Mouse (Mus musculus) limb, embryonic 10.5 days (tissue): Measurements from ENCODE around the gene 1500011B03Rik. TPM values are rescaled to one million over a fixed set of nuclear protein-coding genes. Genes with fewer than 3 reads are reported as not detected.

ENCODE experiments used
- DNase-seq: peaks from one replicate; pipeline ENCODE4 v3.0.0-alpha.2; 2017; ENCODE audit warnings: low spot score
- H3K27ac ChIP-seq: fragments of 300-500 bp; sonication (generic); 2 replicates; pipeline ENCODE4 v1.5.1; 2016; ENCODE audit warnings: mild to moderate bottlenecking
- H3K27me3 ChIP-seq: fragments of 300-500 bp; sonication (generic); 2 replicates; pipeline ENCODE4 v1.6.1; 2016; ENCODE audit warnings: low read depth, mild to moderate bottlenecking; ENCODE audit not compliant: poor library complexity, severe bottlenecking
- H3K36me3 ChIP-seq: fragments of 300-500 bp; sonication (generic); 2 replicates; pipeline ENCODE4 v1.6.1; 2016; ENCODE audit warnings: mild to moderate bottlenecking, moderate library complexity
- H3K4me1 ChIP-seq: fragments of 300-500 bp; sonication (generic); 2 replicates; pipeline ENCODE4 v1.6.1; 2016
- H3K4me3 ChIP-seq: fragments of 300-500 bp; sonication (generic); 2 replicates; pipeline ENCODE4 v1.5.1; 2016; ENCODE audit warnings: mild to moderate bottlenecking, moderate library complexity
- H3K9me3 ChIP-seq: fragments of 300-500 bp; sonication (generic); replicated peaks from 2 replicates; pipeline ENCODE4 v1.6.1; 2016; ENCODE audit warnings: mild to moderate bottlenecking
- WGBS: fragments of 180-500 bp; shearing (Covaris S2); methylation state at CpG from one replicate; pipeline ENCODE4 v1.1.7; 2016; 5-methylcytosine and 5-hydroxymethylcytosine counted together
- polyA plus RNA-seq: library from polyadenylated mRNA; unstranded; fragments of >200 nt; fragmentation: Nextera tagmentation; extraction: Ambion mirVana; gene quantifications from 2 replicates; pipeline ENCODE4 v1.2.1, GENCODE M21; 2016

1500011B03Rik gene
- polyA plus RNA-seq, 1 experiment from 2014 or later: 92.0 TPM

- Histone ChIP-seq H3K27ac (no peak overlapping the region), H3K4me3 (no peak overlapping the region), H3K9me3 (no peaks in the 10 kb centered on the region), H3K27me3 (peaks cover 6% of the 10 kb centered on the region; the same call in 1 of the 2 replicates), H3K36me3 (peaks cover 66% of the 10 kb centered on the region), H3K4me1 (peaks cover 22% of the 10 kb centered on the region)
- no peak for DNase-seq
- WGBS: 93% methylated on average over 7 of the region's 7 CpGs
Observed at GRCm38 (mm10) chr5:114793317-114793716, 30.0 kb downstream of the 1500011B03Rik start.

GRCm38 (mm10) chr5:114785196-114785595, 38.1 kb downstream of the 1500011B03Rik start:
- no peak overlapping the region for H3K27ac ChIP-seq
- WGBS: 78% methylated on average over 5 of the region's 5 CpGs
- no peaks in the 10 kb centered on the region for H3K9me3 ChIP-seq
- H3K36me3 ChIP-seq: peaks cover 49% of the 10 kb centered on the region
- no peak for DNase-seq
- H3K4me1 ChIP-seq: peaks cover 15% of the 10 kb centered on the region
- H3K4me3 ChIP-seq: no peak overlapping the region
- no peaks in the 10 kb centered on the region for H3K27me3 ChIP-seq

GRCm38 (mm10) chr5:114784622-114785165, 38.6 kb downstream of the 1500011B03Rik start:
- Histone ChIP-seq H3K27me3 (no peaks in the 10 kb centered on the region), H3K9me3 (no peaks in the 10 kb centered on the region), H3K4me3 (no peak overlapping the region), H3K36me3 (peaks cover 48% of the 10 kb centered on the region), H3K27ac (no peak overlapping the region), H3K4me1 (peaks cover 20% of the 10 kb centered on the region)
- no peak for DNase-seq
- 84% methylated on average over 16 of the region's 16 CpGs for whole genome bisulfite sequencing

- WGBS: 89% methylated on average over 12 of the region's 12 CpGs
- H3K4me1 ChIP-seq: peaks cover 23% of the 10 kb centered on the region
- no peak for DNase-seq
- H3K36me3 ChIP-seq: peaks cover 36% of the 10 kb centered on the region
- no peak overlapping the region for H3K4me3 ChIP-seq
- H3K27me3 ChIP-seq: no peaks in the 10 kb centered on the region
- no peak overlapping the region for H3K27ac ChIP-seq
- no peaks in the 10 kb centered on the region for H3K9me3 ChIP-seq
Observed at GRCm38 (mm10) chr5:114783405-114784163, 39.7 kb downstream of the 1500011B03Rik start.

- Histone ChIP-seq H3K27me3 (no peaks in the 10 kb centered on the region), H3K4me1 (peaks cover 23% of the 10 kb centered on the region), H3K27ac (no peak overlapping the region), H3K4me3 (no peak overlapping the region), H3K36me3 (peaks cover 32% of the 10 kb centered on the region), H3K9me3 (no peaks in the 10 kb centered on the region)
- WGBS: 87% methylated on average over 9 of the region's 9 CpGs
- no peak for DNase-seq
Observed at GRCm38 (mm10) chr5:114782991-114783390, 40.3 kb downstream of the 1500011B03Rik start.

GRCm38 (mm10) chr5:114780912-114781311, 42.4 kb downstream of the 1500011B03Rik start:
- Histone ChIP-seq H3K4me3 (no peak overlapping the region), H3K4me1 (peaks cover 30% of the 10 kb centered on the region), H3K9me3 (no peaks in the 10 kb centered on the region), H3K36me3 (peaks cover 13% of the 10 kb centered on the region), H3K27me3 (no peaks in the 10 kb centered on the region), H3K27ac (no peak overlapping the region; the same call in 1 of the 2 replicates)
- WGBS: 92% methylated on average over 7 of the region's 7 CpGs
- DNase-seq: no peak

- DNase-seq: no peak
- no peak overlapping the region for H3K4me3 ChIP-seq
- WGBS: 68% methylated on average over 7 of the region's 7 CpGs
- no peaks in the 10 kb centered on the region for H3K27me3 ChIP-seq
- H3K4me1 ChIP-seq: peaks cover 35% of the 10 kb centered on the region
- H3K36me3 ChIP-seq: peaks cover 4% of the 10 kb centered on the region; the same call in 1 of the 2 replicates
- no peaks in the 10 kb centered on the region for H3K9me3 ChIP-seq
- peak overlapping the region; percentile 25; the same call in 1 of the 2 replicates for H3K27ac ChIP-seq
Observed at GRCm38 (mm10) chr5:114779956-114780489, 43.2 kb downstream of the 1500011B03Rik start.

GRCm38 (mm10) chr5:114776174-114776573, 47.1 kb downstream of the 1500011B03Rik start:
- DNase-seq: no peak
- no peaks in the 10 kb centered on the region for H3K9me3 ChIP-seq
- H3K4me3 ChIP-seq: peak overlapping the region; percentile 100
- H3K4me1 ChIP-seq: peaks cover 50% of the 10 kb centered on the region
- 79% methylated on average over 7 of the region's 7 CpGs for WGBS
- no peaks in the 10 kb centered on the region for H3K36me3 ChIP-seq
- no peak overlapping the region for H3K27ac ChIP-seq
- H3K27me3 ChIP-seq: no peaks in the 10 kb centered on the region

- peaks cover 45% of the 10 kb centered on the region for H3K4me1 ChIP-seq
- no peaks in the 10 kb centered on the region for H3K9me3 ChIP-seq
- WGBS: under 1% methylated on average over 63 of the region's 63 CpGs
- DNase-seq: no peak
- no peaks in the 10 kb centered on the region for H3K36me3 ChIP-seq
- no peaks in the 10 kb centered on the region for H3K27me3 ChIP-seq
- H3K4me3 ChIP-seq: peak within 1 kb of the TSS; percentile 100
- peak within 1 kb of the TSS; percentile 99 for H3K27ac ChIP-seq
Observed at GRCm38 (mm10) chr5:114775056-114775979, 48.0 kb downstream of the 1500011B03Rik start, which contains the start of gene Git2. Git2 (minus strand) TSS chr5:114775517.

GRCm38 (mm10) chr5:114774403-114775051, 48.7 kb downstream of the 1500011B03Rik start, which contains the start of gene Ankrd13a:
Ankrd13a (plus strand) TSS chr5:114774677.
- H3K36me3 ChIP-seq: no peaks in the 10 kb centered on the region
- no peaks in the 10 kb centered on the region for H3K9me3 ChIP-seq
- peak; percentile 93 for DNase-seq
- 0% methylated on average over 68 of the region's 73 CpGs for WGBS
- peak within 1 kb of the TSS; percentile 100 for H3K4me3 ChIP-seq
- H3K27ac ChIP-seq: peak within 1 kb of the TSS; percentile 99
- H3K4me1 ChIP-seq: peaks cover 37% of the 10 kb centered on the region
- H3K27me3 ChIP-seq: no peaks in the 10 kb centered on the region

GRCm38 (mm10) chr5:114773780-114774179, 49.5 kb downstream of the 1500011B03Rik start:
- Histone ChIP-seq H3K4me3 (peak overlapping the region; percentile 100), H3K36me3 (0 out of 2 replicates have a peak, but pooled peaks cover 3% of the 10 kb centered on the region), H3K4me1 (peaks cover 36% of the 10 kb centered on the region), H3K9me3 (no peaks in the 10 kb centered on the region), H3K27ac (peak overlapping the region; percentile 99), H3K27me3 (no peaks in the 10 kb centered on the region)
- 2% methylated on average over 11 of the region's 11 CpGs for WGBS
- DNase-seq: peak; percentile 55

GRCm38 (mm10) chr5:114773211-114773710, 50.0 kb downstream of the 1500011B03Rik start:
- H3K27ac ChIP-seq: peak overlapping the region; percentile 99

More at GRCm38 (mm10) chr5:114773211-114773710, 50.0 kb downstream of the 1500011B03Rik start:
- H3K4me3 ChIP-seq: peak overlapping the region; percentile 100
- DNase-seq: peak; percentile 99
- H3K9me3 ChIP-seq: no peaks in the 10 kb centered on the region
- 0 out of 2 replicates have a peak, but pooled peaks cover 4% of the 10 kb centered on the region for H3K36me3 ChIP-seq
- peaks cover 37% of the 10 kb centered on the region for H3K4me1 ChIP-seq
- under 1% methylated on average over 52 of the region's 52 CpGs for WGBS
- H3K27me3 ChIP-seq: no peaks in the 10 kb centered on the region
